Mouse (Mus musculus) hindbrain, embryonic 16.5 days (tissue): Measurements from ENCODE around the gene Wnk4. TPM values are rescaled to one million over a fixed set of nuclear protein-coding genes. Genes with fewer than 3 reads are reported as not detected.
A peak's percentile ranks its signal among the peaks of the same experiment; 100 is the strongest.

ENCODE experiments used
- ATAC-seq: fragments of 200-750 bp; cut with Nextera tagmentation; 2 replicates; pipeline ENCODE4 v1.8.0; 2017; ENCODE audit warnings: moderate TSS enrichment, moderate library complexity
- H3K27ac ChIP-seq: fragments of 300-500 bp; sonication (generic); 2 replicates; pipeline ENCODE4 v1.5.1; 2014; ENCODE audit warnings: low read depth, mild to moderate bottlenecking, control low read depth, low read length, moderate library complexity
- H3K27me3 ChIP-seq: fragments of 300-500 bp; sonication (generic); replicated peaks from 2 replicates; pipeline ENCODE4 v1.6.1; 2014; ENCODE audit warnings: low read length; ENCODE audit not compliant: control insufficient read depth, insufficient read depth
- H3K36me3 ChIP-seq: fragments of 300-500 bp; sonication (generic); 2 replicates; pipeline ENCODE4 v1.6.1; 2014; ENCODE audit warnings: mild to moderate bottlenecking, low read length, moderate library complexity, mixed read lengths; ENCODE audit not compliant: control insufficient read depth, insufficient read depth
- H3K4me1 ChIP-seq: fragments of 300-500 bp; sonication (generic); 2 replicates; pipeline ENCODE4 v1.6.1; 2014; ENCODE audit warnings: low read depth, low read length; ENCODE audit not compliant: control insufficient read depth, insufficient read depth
- H3K4me2 ChIP-seq: fragments of 300-500 bp; sonication (generic); 2 replicates; pipeline ENCODE4 v1.6.1; 2014; ENCODE audit warnings: mild to moderate bottlenecking, low read length, control low read depth, moderate library complexity
- H3K4me3 ChIP-seq: fragments of 300-500 bp; sonication (generic); 2 replicates; pipeline ENCODE4 v1.5.1; 2014; ENCODE audit warnings: mild to moderate bottlenecking, low read length, control low read depth, moderate library complexity
- H3K9ac ChIP-seq: fragments of 300-500 bp; sonication (generic); 2 replicates; pipeline ENCODE4 v1.6.1; 2014; ENCODE audit warnings: low read depth, mild to moderate bottlenecking, control low read depth, low read length, moderate library complexity
- H3K9me3 ChIP-seq: fragments of 300-500 bp; sonication (generic); 2 replicates; pipeline ENCODE4 v1.6.1; 2014; ENCODE audit warnings: mild to moderate bottlenecking, low read length, moderate library complexity; ENCODE audit not compliant: control insufficient read depth
- WGBS: fragments of 180-500 bp; shearing (Covaris S2); extraction: QIAGEN DNeasy Blood & Tissue Kit; methylation state at CpG from one replicate; pipeline ENCODE4 v1.1.7; 2014; 5-methylcytosine and 5-hydroxymethylcytosine counted together
- polyA plus RNA-seq: library from polyadenylated mRNA; unstranded; fragments of >200 nt; fragmentation: Nextera tagmentation; extraction: Ambion mirVana; gene quantifications from 2 replicates; pipeline ENCODE4 v1.2.1, GENCODE M21; 2015

The Wnk4 gene
- polyA plus RNA-seq, 1 experiment from 2014 or later = 7.2 TPM

DNA sequence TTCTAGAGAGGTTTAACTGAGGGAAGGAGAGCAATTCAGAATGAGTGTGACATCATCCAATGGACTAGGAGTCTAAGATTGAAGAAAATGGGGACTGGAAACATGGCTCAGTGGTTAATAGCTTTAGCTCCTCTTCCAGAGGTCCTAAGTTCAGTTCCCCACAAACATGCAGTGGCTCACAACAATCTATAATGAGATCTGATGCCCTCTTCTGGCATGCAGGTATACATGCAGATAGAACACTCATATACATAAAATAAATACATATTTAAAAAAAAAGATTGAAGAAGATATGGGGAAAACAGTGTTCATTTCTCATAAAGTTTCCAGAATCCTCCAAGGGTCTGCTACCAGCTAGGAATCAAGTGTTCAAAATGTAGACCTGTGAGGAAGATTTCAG lies 24.9 kb upstream of the Wnk4 start:
- no peaks in the 10 kb centered on the region for H3K27me3 ChIP-seq
- no peak overlapping the region for H3K4me3 ChIP-seq

GRCm38 (mm10) chr11:101236782-101237181 lies 23.6 kb upstream of the Wnk4 start:
- Histone ChIP-seq H3K36me3 (no peaks in the 10 kb centered on the region), H3K4me1 (no peaks in the 10 kb centered on the region), H3K4me3 (no peak overlapping the region), H3K27me3 (no peaks in the 10 kb centered on the region), H3K9ac (no peak overlapping the region), H3K27ac (no peak overlapping the region), H3K4me2 (no peak overlapping the region), H3K9me3 (no peaks in the 10 kb centered on the region)
- ATAC-seq = no peak
- 93% methylated on average over 5 of the region's 5 CpGs for WGBS

More for the DNA sequence above, 24.9 kb upstream of the Wnk4 start:
- Histone ChIP-seq H3K9ac (no peak overlapping the region), H3K27ac (no peak overlapping the region), H3K4me2 (no peak overlapping the region), H3K9me3 (no peaks in the 10 kb centered on the region), H3K36me3 (no peaks in the 10 kb centered on the region), H3K4me1 (no peaks in the 10 kb centered on the region)
- ATAC-seq = no peak

GRCm38 (mm10) chr11:101238071-101238647 lies 22.2 kb upstream of the Wnk4 start:
- WGBS = 47% methylated on average over 5 of the region's 5 CpGs
- peak overlapping the region; percentile 4; the same call in 1 of the 2 replicates for H3K27ac ChIP-seq
- H3K4me1 ChIP-seq = no peaks in the 10 kb centered on the region
- ATAC-seq = no peak
- no peak overlapping the region for H3K4me3 ChIP-seq
- no peaks in the 10 kb centered on the region for H3K27me3 ChIP-seq
- H3K9ac ChIP-seq = no peak overlapping the region
- H3K36me3 ChIP-seq = no peaks in the 10 kb centered on the region
- no peaks in the 10 kb centered on the region for H3K9me3 ChIP-seq
- H3K4me2 ChIP-seq = no peak overlapping the region

- no peak overlapping the region; the same call in 1 of the 2 replicates for H3K4me2 ChIP-seq
- no peak overlapping the region; the same call in 1 of the 2 replicates for H3K4me3 ChIP-seq
- peaks cover 7% of the 10 kb centered on the region for H3K4me1 ChIP-seq
- no peak overlapping the region for H3K9ac ChIP-seq
- no peaks in the 10 kb centered on the region for H3K36me3 ChIP-seq
- no peak overlapping the region for H3K27ac ChIP-seq
- ATAC-seq = no peak
- no peaks in the 10 kb centered on the region for H3K9me3 ChIP-seq
- 42% methylated on average over 4 of the region's 4 CpGs for WGBS
- peaks cover 23% of the 10 kb centered on the region for H3K27me3 ChIP-seq
These were observed 15.3 kb upstream of the Wnk4 start for GRCm38 (mm10) chr11:101245071-101245470.

GRCm38 (mm10) chr11:101245855-101246701 lies 14.3 kb upstream of the Wnk4 start, which contains the start of gene Ramp2:
Gene Ramp2 (plus strand): TSS chr11:101246028.
- Histone ChIP-seq H3K27me3 (peaks cover 23% of the 10 kb centered on the region), H3K4me3 (peak within 1 kb of the TSS; percentile 71), H3K9me3 (no peaks in the 10 kb centered on the region), H3K4me2 (peak within 1 kb of the TSS; percentile 98), H3K9ac (peak within 1 kb of the TSS; percentile 88), H3K4me1 (peaks cover 7% of the 10 kb centered on the region), H3K36me3 (no peaks in the 10 kb centered on the region), H3K27ac (peak within 1 kb of the TSS; percentile 61; the same call in 1 of the 2 replicates)
- ATAC-seq = peak; percentile 86
- WGBS = under 1% methylated on average over 46 of the region's 63 CpGs

- Histone ChIP-seq H3K27me3 (peaks cover 23% of the 10 kb centered on the region), H3K4me1 (peaks cover 7% of the 10 kb centered on the region), H3K36me3 (no peaks in the 10 kb centered on the region), H3K4me3 (peak overlapping the region; percentile 71), H3K9ac (peak overlapping the region; percentile 88), H3K4me2 (peak overlapping the region; percentile 98), H3K9me3 (no peaks in the 10 kb centered on the region), H3K27ac (peak overlapping the region; percentile 61; the same call in 1 of the 2 replicates)
- WGBS = 7% methylated on average over 7 of the region's 7 CpGs
- ATAC-seq = no peak
These were observed 13.7 kb upstream of the Wnk4 start for GRCm38 (mm10) chr11:101246702-101247012.

GRCm38 (mm10) chr11:101247521-101248030 lies 12.8 kb upstream of the Wnk4 start:
- H3K27me3 ChIP-seq = peaks cover 23% of the 10 kb centered on the region
- H3K27ac ChIP-seq = no peak overlapping the region
- peak overlapping the region; percentile 71; the same call in 1 of the 2 replicates for H3K4me3 ChIP-seq
- H3K4me1 ChIP-seq = peaks cover 7% of the 10 kb centered on the region
- H3K9ac ChIP-seq = no peak overlapping the region
- peak overlapping the region; percentile 98 for H3K4me2 ChIP-seq
- H3K9me3 ChIP-seq = no peaks in the 10 kb centered on the region
- no peaks in the 10 kb centered on the region for H3K36me3 ChIP-seq
- ATAC-seq = no peak
- WGBS = 83% methylated on average over 6 of the region's 6 CpGs

DNA sequence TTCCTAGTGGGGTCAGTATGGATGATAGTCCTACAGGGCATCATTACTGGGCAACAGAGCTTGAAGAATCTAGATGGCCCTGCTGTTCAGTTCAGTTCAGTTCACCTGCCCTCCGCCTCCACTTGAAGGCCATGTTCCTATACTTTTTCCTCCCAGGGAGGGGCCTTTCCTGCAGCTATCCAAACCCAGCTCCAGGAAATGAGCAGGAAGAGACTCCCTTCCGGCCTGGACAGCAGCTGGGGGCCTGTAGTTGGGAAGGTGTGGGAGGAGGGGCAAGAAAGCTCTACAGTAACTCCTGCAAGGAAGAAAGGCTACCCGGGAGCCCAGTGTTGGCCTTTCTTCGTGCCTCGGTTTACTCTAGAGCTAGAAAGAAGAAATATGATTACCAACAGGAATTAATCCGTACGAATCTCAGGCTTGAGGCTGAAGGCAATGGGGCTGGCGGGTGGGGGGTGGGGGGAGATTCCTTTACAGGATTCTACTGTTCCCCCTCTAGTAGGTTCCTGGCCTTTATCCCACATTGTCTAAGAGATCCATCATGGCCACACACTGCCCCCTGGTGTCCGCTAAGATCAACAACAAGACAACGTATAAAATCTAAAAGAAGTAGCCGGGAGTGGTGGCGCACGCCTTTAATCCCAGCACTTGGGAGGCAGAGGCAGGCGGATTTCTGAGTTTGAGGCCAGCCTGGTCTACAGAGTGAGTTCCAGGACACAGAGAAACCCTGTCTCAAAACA lies 11.9 kb upstream of the Wnk4 start:
- 35% methylated on average over 14 of the region's 14 CpGs for WGBS
- H3K9me3 ChIP-seq = no peaks in the 10 kb centered on the region
- H3K27ac ChIP-seq = no peak overlapping the region
- H3K36me3 ChIP-seq = no peaks in the 10 kb centered on the region
- H3K27me3 ChIP-seq = peaks cover 23% of the 10 kb centered on the region
- H3K4me3 ChIP-seq = no peak overlapping the region
- H3K4me2 ChIP-seq = peak overlapping the region; percentile 0; the same call in 1 of the 2 replicates
- peaks cover 12% of the 10 kb centered on the region for H3K4me1 ChIP-seq
- ATAC-seq = no peak
- H3K9ac ChIP-seq = no peak overlapping the region

GRCm38 (mm10) chr11:101251031-101251430 lies 9.3 kb upstream of the Wnk4 start:
- no peaks in the 10 kb centered on the region for H3K36me3 ChIP-seq
- no peak overlapping the region for H3K9ac ChIP-seq
- H3K27ac ChIP-seq = no peak overlapping the region
- no peak overlapping the region for H3K4me3 ChIP-seq
- ATAC-seq = no peak
- WGBS = 73% methylated on average over 2 of the region's 2 CpGs
- no peaks in the 10 kb centered on the region for H3K9me3 ChIP-seq
- peaks cover 11% of the 10 kb centered on the region for H3K27me3 ChIP-seq
- H3K4me2 ChIP-seq = no peak overlapping the region
- peaks cover 16% of the 10 kb centered on the region for H3K4me1 ChIP-seq
